Mouse (Mus musculus) ES-Bruce4 (cell line): ENCODE measurements around the gene Cyp2c39.

Experiments used
- CTCF ChIP-seq: IDR thresholded peaks from one replicate; pipeline ENCODE4 v1.8.1; 2011; ENCODE audit warnings: low read depth, low read length
- POLR2A ChIP-seq: IDR thresholded peaks from one replicate; pipeline ENCODE4 v1.8.1; 2011; ENCODE audit warnings: low read length; ENCODE audit not compliant: insufficient read depth

GRCm38 (mm10) chr19:39509533-39509932 is 1.1 kb upstream of the Cyp2c39 start:
- TF ChIP-seq POLR2A (no peak), CTCF (no peak)
